Mouse (Mus musculus) heart, adult 2 months (tissue): ENCODE data around the gene BC048403. TPM values are rescaled to one million over a fixed set of nuclear protein-coding genes. Genes with fewer than 3 reads are reported as not detected.
A peak's percentile ranks its signal among the peaks of the same experiment; 100 is the strongest.

Experiments
- DNase-seq, 2 experiments: peaks; one replicate each; pipeline ENCODE4 v3.0.0; 2021
- H3K27ac ChIP-seq: fragments of 200-600 bp; 2 replicates; pipeline ENCODE4 v1.8.1; 2022
- H3K27me3 ChIP-seq: fragments of 200-500 bp; 2 replicates; pipeline ENCODE4 v1.6.1; 2012; ENCODE audit warnings: mild to moderate bottlenecking, low read length, inconsistent platforms, mixed read lengths; ENCODE audit not compliant: control insufficient read depth, insufficient read depth
- H3K36me3 ChIP-seq: fragments of 200-500 bp; 2 replicates; pipeline ENCODE4 v1.6.1; 2012; ENCODE audit warnings: low read length, inconsistent platforms; ENCODE audit not compliant: control insufficient read depth, insufficient read depth
- H3K4me1 ChIP-seq: fragments of 200-500 bp; 2 replicates; pipeline ENCODE4 v1.6.1; 2011; ENCODE audit warnings: low read length; ENCODE audit not compliant: control insufficient read depth, insufficient read depth
- H3K4me3 ChIP-seq: fragments of 200-600 bp; 2 replicates; pipeline ENCODE4 v1.8.1; 2022
- H3K79me2 ChIP-seq: fragments of 200-500 bp; replicated peaks from 2 replicates; pipeline ENCODE4 v1.6.1; 2012; ENCODE audit warnings: mild to moderate bottlenecking, inconsistent platforms, low read length, moderate library complexity, mixed read lengths; ENCODE audit not compliant: control insufficient read depth, insufficient read depth
- H3K9ac ChIP-seq: fragments of 200-500 bp; 2 replicates; pipeline ENCODE4 v1.6.1; 2012; ENCODE audit warnings: low read depth, mild to moderate bottlenecking, control low read depth, inconsistent platforms, low read length, mixed read lengths
- CTCF ChIP-seq: fragments of 200-600 bp; IDR thresholded peaks from 2 replicates; pipeline ENCODE4 v1.8.1; 2022; ENCODE audit warnings: antibody characterized with exemption, mild to moderate bottlenecking, moderate library complexity
- EP300 ChIP-seq: fragments of 200-500 bp; IDR thresholded peaks from 2 replicates; pipeline ENCODE4 v1.6.1; 2011; ENCODE audit warnings: low read depth, low read length, control low read depth; ENCODE audit not compliant: insufficient read depth
- POLR2A ChIP-seq: fragments of 200-500 bp; IDR thresholded peaks from 2 replicates; pipeline ENCODE4 v1.6.1; 2011; ENCODE audit warnings: mild to moderate bottlenecking, low read depth, low read length, control low read depth; ENCODE audit not compliant: insufficient read depth
- WGBS: fragments of 180-500 bp; shearing (Covaris S2); methylation state at CpG from one replicate; pipeline ENCODE4 v1.1.7; 2018; 5-methylcytosine and 5-hydroxymethylcytosine counted together
- intact Hi-C: fragments of 180-260 bp; cut with DNase I; formaldehyde crosslinking; loops from one replicate; pipeline ENCODE4 v1.15.1; 2025
- polyA plus RNA-seq: library from polyadenylated mRNA; depleted of rRNA; stranded (reverse); fragments of >200 nt; gene quantifications from 2 replicates; pipeline ENCODE4 v1.2.3, GENCODE M21; 2012
- total RNA-seq, 2 experiments: library from RNA; stranded (reverse); gene quantifications; 2 replicates each; pipeline ENCODE4 v1.2.3; 2021

BC048403 gene
- total and polyA plus RNA-seq, 3 experiments = 2.0 to 2.8 (median 2.2) TPM

DNA sequence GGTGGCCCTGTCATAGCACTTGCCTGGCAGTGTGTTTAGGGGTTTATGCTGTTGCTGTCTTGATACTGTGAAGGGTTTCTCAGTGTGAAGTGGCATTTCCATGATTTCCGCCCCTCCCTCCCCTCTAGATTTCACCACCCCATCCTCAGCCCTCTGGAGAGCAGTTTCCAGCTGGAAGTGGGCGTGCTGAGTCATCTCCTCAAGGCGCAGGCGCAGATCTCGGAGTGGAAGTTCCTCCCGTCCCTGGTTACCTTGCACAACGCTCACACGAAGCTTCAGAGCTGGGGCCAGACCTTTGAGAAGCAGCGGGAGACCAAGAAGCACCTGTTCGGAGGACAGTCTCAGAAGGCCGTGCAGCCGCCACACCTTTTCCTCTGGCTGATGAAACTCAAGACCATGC, 10.4 kb downstream of the BC048403 start:
- intact Hi-C loops = no loop called here
- WGBS = 90% methylated on average over 12 of the region's 12 CpGs
- Histone ChIP-seq H3K9ac (no peak overlapping the region), H3K79me2 (no peaks in the 10 kb centered on the region), H3K4me1 (no peaks in the 10 kb centered on the region), H3K4me3 (no peak overlapping the region), H3K36me3 (no peaks in the 10 kb centered on the region), H3K27me3 (no peaks in the 10 kb centered on the region), H3K27ac (no peak overlapping the region)
- TF ChIP-seq EP300 = no peak
- no peak for TF ChIP-seq CTCF
- no peak for TF ChIP-seq POLR2A
- no peak for DNase-seq

DNA sequence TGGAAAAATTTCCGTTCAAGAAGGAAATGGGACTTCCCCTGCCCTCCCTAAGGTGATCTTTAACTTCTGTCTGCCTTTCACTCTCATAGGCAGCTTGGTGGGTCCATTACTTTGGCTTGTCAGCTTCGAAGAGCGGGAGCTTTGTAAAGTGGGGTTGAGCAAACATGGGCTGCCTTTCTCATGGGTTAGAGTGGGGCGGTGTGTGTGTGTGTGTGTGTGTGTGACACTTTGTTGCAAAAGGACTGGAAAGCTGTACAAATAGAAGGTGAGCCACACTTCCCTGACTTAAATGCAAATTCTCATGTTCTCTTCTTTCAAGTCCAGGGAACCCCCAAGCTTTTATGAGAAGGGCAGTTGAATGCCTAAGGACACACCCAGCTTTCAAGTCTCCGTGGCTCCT, 14.5 kb downstream of the BC048403 start:
- Histone ChIP-seq H3K27me3 (no peaks in the 10 kb centered on the region), H3K27ac (no peak overlapping the region), H3K79me2 (no peaks in the 10 kb centered on the region), H3K9ac (no peak overlapping the region), H3K4me3 (no peak overlapping the region), H3K36me3 (no peaks in the 10 kb centered on the region), H3K4me1 (no peaks in the 10 kb centered on the region; the same call in 1 of the 2 replicates)
- intact Hi-C loops = no loop called here
- WGBS = 74% methylated on average over 5 of the region's 5 CpGs
- TF ChIP-seq CTCF = no peak
- TF ChIP-seq POLR2A = no peak
- no peak for TF ChIP-seq EP300
- DNase-seq = no peak

DNA sequence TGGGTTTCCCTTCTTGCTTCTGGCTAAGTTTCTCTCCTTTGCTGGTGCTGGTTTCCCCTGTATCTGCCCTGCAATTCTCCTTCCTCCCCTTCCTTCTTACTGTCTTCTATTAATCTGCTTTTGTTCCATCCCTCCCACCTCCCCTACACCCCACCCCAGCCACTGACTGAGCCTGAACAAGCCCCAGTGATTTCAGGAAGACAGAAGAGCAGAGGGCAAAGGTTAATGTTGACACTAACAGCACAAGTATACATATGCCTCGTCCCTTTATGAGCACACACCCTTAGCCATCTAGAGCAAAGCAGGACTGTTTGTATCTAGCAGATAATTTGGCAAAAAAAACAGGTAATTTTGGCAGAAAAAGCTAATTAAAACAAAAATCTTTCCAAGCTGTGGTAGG, 16.1 kb downstream of the BC048403 start:
- TF ChIP-seq EP300 (no peak), CTCF (no peak)
- H3K9ac ChIP-seq = no peak overlapping the region

DNA sequence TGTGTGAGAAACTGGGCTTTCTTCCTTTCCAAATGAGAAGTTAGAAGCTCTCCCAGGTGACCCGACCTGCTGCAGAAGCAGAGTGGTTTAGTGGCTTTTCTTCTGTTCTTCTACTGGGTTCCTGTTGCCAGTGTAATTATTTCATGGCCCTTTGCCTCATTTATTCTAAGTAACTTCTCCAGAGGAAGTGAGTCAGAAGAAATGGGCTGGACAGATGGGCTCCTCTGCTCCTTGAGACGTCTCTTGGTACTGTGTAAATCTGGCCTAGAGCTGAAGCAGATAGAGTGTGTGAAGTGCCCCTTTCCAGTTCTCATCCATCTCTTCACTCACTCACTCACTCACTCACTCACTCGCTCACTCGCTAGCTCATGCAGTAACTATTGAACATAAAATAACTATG, 16.9 kb downstream of the BC048403 start:
- TF ChIP-seq EP300 (no peak), CTCF (no peak), POLR2A (no peak)
- Histone ChIP-seq H3K27ac (no peak overlapping the region), H3K36me3 (no peaks in the 10 kb centered on the region), H3K4me1 (no peaks in the 10 kb centered on the region; the same call in 1 of the 2 replicates), H3K9ac (no peak overlapping the region), H3K4me3 (no peak overlapping the region), H3K79me2 (no peaks in the 10 kb centered on the region), H3K27me3 (no peaks in the 10 kb centered on the region)
- intact Hi-C loops = no loop called here
- DNase-seq = no peak
- 62% methylated on average over 4 of the region's 4 CpGs for WGBS

More for the DNA sequence above, 16.1 kb downstream of the BC048403 start:
- Histone ChIP-seq H3K27ac (no peak overlapping the region), H3K36me3 (no peaks in the 10 kb centered on the region), H3K79me2 (no peaks in the 10 kb centered on the region), H3K4me1 (no peaks in the 10 kb centered on the region; the same call in 1 of the 2 replicates), H3K4me3 (no peak overlapping the region), H3K27me3 (no peaks in the 10 kb centered on the region)
- WGBS = 40% methylated on average over 1 of the region's 1 CpGs
- DNase-seq = no peak
- intact Hi-C loops = no loop called here

DNA sequence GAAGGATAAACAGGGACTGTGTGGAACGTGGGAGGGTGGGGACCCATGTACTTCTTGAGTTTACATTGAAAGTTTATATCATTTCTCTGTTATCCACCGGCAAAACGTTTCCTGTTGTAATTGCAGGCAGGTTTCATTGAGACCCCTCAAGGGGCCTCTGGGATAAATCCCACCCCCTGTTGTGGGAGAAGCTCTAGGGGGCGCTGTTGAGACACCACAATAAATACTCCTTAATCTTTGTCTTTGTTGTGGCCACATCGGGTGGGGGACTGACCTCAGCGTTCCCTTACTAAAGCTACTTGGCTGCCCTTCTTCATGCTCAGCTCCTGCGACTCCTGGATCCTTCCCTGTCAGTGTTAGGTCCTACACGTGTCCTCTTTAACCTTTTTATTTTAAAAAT, 19.4 kb downstream of the BC048403 start:
- no peak for TF ChIP-seq EP300
- TF ChIP-seq CTCF = peak; percentile 51
- no peak for TF ChIP-seq POLR2A
- H3K9ac ChIP-seq = no peak overlapping the region
- no peaks in the 10 kb centered on the region for H3K36me3 ChIP-seq
- H3K79me2 ChIP-seq = no peaks in the 10 kb centered on the region
- H3K27me3 ChIP-seq = no peaks in the 10 kb centered on the region
- DNase-seq = no peak
- intact Hi-C loops = no loop called here
- no peaks in the 10 kb centered on the region; the same call in 1 of the 2 replicates for H3K4me1 ChIP-seq
- H3K4me3 ChIP-seq = no peak overlapping the region
- no peak overlapping the region for H3K27ac ChIP-seq
- WGBS = 46% methylated on average over 8 of the region's 8 CpGs

DNA sequence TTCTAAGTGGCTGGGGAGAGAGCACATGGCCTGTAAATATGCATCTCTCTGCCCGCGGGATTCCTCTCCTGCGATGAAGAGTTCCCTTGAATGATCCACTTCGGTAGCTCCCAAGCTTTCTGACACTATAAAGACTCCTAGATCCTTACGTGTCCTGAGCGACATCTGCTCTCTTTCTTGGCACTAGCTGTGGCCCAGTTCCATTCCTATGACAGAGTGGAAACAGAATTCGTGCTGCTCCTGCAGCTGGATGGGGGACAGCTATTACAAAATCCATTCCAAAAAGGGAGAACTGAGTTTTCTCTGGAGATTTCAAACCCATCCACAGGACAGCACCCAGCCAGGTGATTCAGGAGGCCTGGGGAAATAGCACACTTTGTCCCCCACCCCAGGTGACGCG, 22.4 kb downstream of the BC048403 start:
- TF ChIP-seq POLR2A = no peak
- TF ChIP-seq CTCF = no peak
- no peak for TF ChIP-seq EP300
- Histone ChIP-seq H3K9ac (no peak overlapping the region), H3K4me3 (no peak overlapping the region), H3K27me3 (no peaks in the 10 kb centered on the region), H3K27ac (no peak overlapping the region), H3K79me2 (no peaks in the 10 kb centered on the region), H3K36me3 (no peaks in the 10 kb centered on the region), H3K4me1 (no peaks in the 10 kb centered on the region)
- intact Hi-C loops = no loop called here
- DNase-seq = no peak
- 76% methylated on average over 9 of the region's 9 CpGs for WGBS
